Mouse (Mus musculus): ENCODE data around the gene Bcl9. TPM values are rescaled to one million over a fixed set of nuclear protein-coding genes. Genes with fewer than 3 reads are reported as not detected.

Gene Bcl9
- total and polyA plus RNA-seq, 3 experiments = 2.1 to 20.8 TPM; not detected in 1

GRCm38 (mm10) chr3:97313431-97313830 is 15.7 kb upstream of the Bcl9 start:
- no peak for DNase-seq (ENCODE audit: low read depth, low spot score)
- Histone ChIP-seq H3K4me1 (ENCODE audit: control insufficient read depth in 1 of 2, insufficient read depth in 2 of 2, low read length in 2 of 2) (no peaks in the 10 kb centered on the region), H3K79me2 (ENCODE audit: control insufficient read depth, insufficient read depth, low read length, poor library complexity) (no peaks in the 10 kb centered on the region), H3K9me3 (replicated peaks; ENCODE audit: insufficient read depth, low read length) (no peaks in the 10 kb centered on the region), H3K27ac (ENCODE audit: control insufficient read depth, low read depth, low read length) (no peak overlapping the region), H3K4me3 (ENCODE audit: control insufficient read depth in 1 of 2, insufficient read depth in 1 of 2, low read depth in 2 of 2, low read length in 2 of 2) (no peak overlapping the region), H3K27me3 (ENCODE audit: control insufficient read depth in 1 of 2, insufficient read depth in 2 of 2, low read length in 2 of 2) (no peaks in the 10 kb centered on the region; a peak in 1 of 4 replicates), H3K36me3 (ENCODE audit: control insufficient read depth in 1 of 2, insufficient read depth in 2 of 2, low read length in 2 of 2) (no peaks in the 10 kb centered on the region), H3K9ac (ENCODE audit: control insufficient read depth, low read depth, low read length, poor library complexity, severe bottlenecking) (no peak overlapping the region)
- no peak for TF ChIP-seq POLR2AphosphoS5 (IDR thresholded peaks at IDR 0.05; ENCODE audit: borderline replicate concordance, low read depth, low read length)
- no peak for TF ChIP-seq MYC (IDR thresholded peaks at IDR 0.05; ENCODE audit: low read depth, low read length)
- TF ChIP-seq MAX (IDR thresholded peaks at IDR 0.05; ENCODE audit: low read length) = no peak
- no peak for TF ChIP-seq KAT2A (conservative IDR thresholded peaks at IDR 0.05; ENCODE audit: low read depth, low read length)

- no peak for DNase-seq (ENCODE audit: low read depth, low spot score)
- no peak overlapping the region for H3K9ac ChIP-seq (ENCODE audit: control insufficient read depth, low read depth, low read length, poor library complexity, severe bottlenecking)
These were observed 14.3 kb upstream of the Bcl9 start for GRCm38 (mm10) chr3:97311998-97312397.

GRCm38 (mm10) chr3:97309748-97310536 is 12.2 kb upstream of the Bcl9 start:
- Histone ChIP-seq H3K27ac (ENCODE audit: control insufficient read depth, low read depth, low read length) (no peak overlapping the region), H3K27me3 (ENCODE audit: control insufficient read depth in 1 of 2, insufficient read depth in 2 of 2, low read length in 2 of 2) (peaks cover under 1 to 2% of the 10 kb centered on the region in 2 experiments; a peak in 3 of 4 replicates), H3K4me3 (ENCODE audit: control insufficient read depth in 1 of 2, insufficient read depth in 1 of 2, low read depth in 2 of 2, low read length in 2 of 2) (no peak overlapping the region), H3K36me3 (ENCODE audit: control insufficient read depth in 1 of 2, insufficient read depth in 2 of 2, low read length in 2 of 2) (no peaks in the 10 kb centered on the region), H3K9ac (ENCODE audit: control insufficient read depth, low read depth, low read length, poor library complexity, severe bottlenecking) (no peak overlapping the region), H3K9me3 (replicated peaks; ENCODE audit: insufficient read depth, low read length) (no peaks in the 10 kb centered on the region), H3K4me1 (ENCODE audit: control insufficient read depth in 1 of 2, insufficient read depth in 2 of 2, low read length in 2 of 2) (no peaks in the 10 kb centered on the region), H3K79me2 (ENCODE audit: control insufficient read depth, insufficient read depth, low read length, poor library complexity) (no peaks in the 10 kb centered on the region)
- TF ChIP-seq GABPA (IDR thresholded peaks at IDR 0.05; ENCODE audit: low read depth, low read length) (no peak), USF1 (IDR thresholded peaks at IDR 0.05; ENCODE audit: low read depth, low read length) (no peak), GATA1 (IDR thresholded peaks at IDR 0.05; ENCODE audit: low read depth, low read length) (no peak), POLR2A (IDR thresholded peaks at IDR 0.05; ENCODE audit: control insufficient read depth in 1 of 2, insufficient read depth in 1 of 2, low read depth in 1 of 2, low read length in 2 of 2, poor library complexity in 1 of 2) (no peak), NELFE (IDR thresholded peaks at IDR 0.05; ENCODE audit: low read depth, low read length) (no peak), HCFC1 (IDR thresholded peaks at IDR 0.05; ENCODE audit: low read depth, low read length) (no peak), CHD1 (IDR thresholded peaks at IDR 0.05; ENCODE audit: low read depth, low read length) (no peak)
- DNase-seq (ENCODE audit: low read depth, low spot score) = no peak

More at GRCm38 (mm10) chr3:97311998-97312397, 14.3 kb upstream of the Bcl9 start:
- H3K27ac ChIP-seq (ENCODE audit: control insufficient read depth, low read depth, low read length) = no peak overlapping the region
- peaks cover 0 to 1% of the 10 kb centered on the region in 2 experiments; a peak in 1 of 4 replicates for H3K27me3 ChIP-seq (ENCODE audit: control insufficient read depth in 1 of 2, insufficient read depth in 2 of 2, low read length in 2 of 2)
- H3K9me3 ChIP-seq (replicated peaks; ENCODE audit: insufficient read depth, low read length) = no peaks in the 10 kb centered on the region
- no peak for TF ChIP-seq ZC3H11A (IDR thresholded peaks at IDR 0.05; ENCODE audit: low read depth, low read length)
- TF ChIP-seq UBTF (IDR thresholded peaks at IDR 0.05; ENCODE audit: borderline replicate concordance, insufficient read depth, low read depth, low read length) = no peak
- TF ChIP-seq MXI1 (IDR thresholded peaks at IDR 0.05; ENCODE audit: low read depth, low read length) = no peak
- no peak for TF ChIP-seq SIN3A (IDR thresholded peaks at IDR 0.05; ENCODE audit: low read length)
- H3K79me2 ChIP-seq (ENCODE audit: control insufficient read depth, insufficient read depth, low read length, poor library complexity) = no peaks in the 10 kb centered on the region
- H3K36me3 ChIP-seq (ENCODE audit: control insufficient read depth in 1 of 2, insufficient read depth in 2 of 2, low read length in 2 of 2) = no peaks in the 10 kb centered on the region
- H3K4me1 ChIP-seq (ENCODE audit: control insufficient read depth in 1 of 2, insufficient read depth in 2 of 2, low read length in 2 of 2) = no peaks in the 10 kb centered on the region
- H3K4me3 ChIP-seq (ENCODE audit: control insufficient read depth in 1 of 2, insufficient read depth in 1 of 2, low read depth in 2 of 2, low read length in 2 of 2) = no peak overlapping the region
